Mouse (Mus musculus): ENCODE data around the gene Ppp4r1.

DNA sequence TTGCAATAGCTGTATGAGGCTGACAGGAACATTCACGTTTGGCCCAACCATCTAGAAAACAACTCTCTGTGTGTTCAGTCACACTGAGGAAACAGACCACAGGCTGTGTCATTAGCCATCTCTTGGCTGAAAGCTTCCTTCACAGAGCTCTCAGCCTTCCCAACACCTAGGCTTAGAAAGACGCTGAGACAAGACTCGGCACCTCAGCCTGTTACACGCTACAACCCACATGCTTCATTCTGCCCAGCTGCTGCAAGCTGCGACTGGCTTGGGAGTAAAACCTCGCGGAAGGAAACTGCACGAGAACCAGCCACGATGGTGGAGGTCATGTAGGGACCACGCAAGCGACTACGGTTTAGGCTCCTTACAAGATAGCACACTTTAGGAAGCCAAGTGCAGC, 81.5 kb downstream of the Ppp4r1 start:
- TF ChIP-seq CTCF (IDR thresholded peaks at IDR 0.05) (no peak), EP300 (IDR thresholded peaks at IDR 0.05; ENCODE audit: insufficient read depth, low read depth, low read length) (no peak)

Data from heart, adult 2 months (tissue).